Mouse (Mus musculus) retina, postnatal 7 days (tissue): Measurements from ENCODE around the gene Rora.

ENCODE experiments used
- DNase-seq: peaks from one replicate; pipeline ENCODE4 v3.0.0-alpha.2; 2012; ENCODE audit warnings: low read depth, low spot score

Rora gene

GRCm38 (mm10) chr9:68653211-68654038 is at the start of gene Rora:
TSS of gene Rora (plus strand) at chr9:68653786.
- peak; percentile 51 for DNase-seq

GRCm38 (mm10) chr9:68614006-68614405 is 39.6 kb upstream of the Rora start:
- no peak for DNase-seq

- DNase-seq = no peak
Measured at GRCm38 (mm10) chr9:68617116-68617515, 36.5 kb upstream of the Rora start.

- no peak for DNase-seq
Measured at GRCm38 (mm10) chr9:68620036-68620435, 33.5 kb upstream of the Rora start.

- no peak for DNase-seq
Measured at GRCm38 (mm10) chr9:68620441-68620840, 33.1 kb upstream of the Rora start.

- DNase-seq = no peak
Measured at GRCm38 (mm10) chr9:68624981-68625380, 28.6 kb upstream of the Rora start.

GRCm38 (mm10) chr9:68637301-68637700 is 16.3 kb upstream of the Rora start:
- DNase-seq = no peak

GRCm38 (mm10) chr9:68641123-68641522 is 12.5 kb upstream of the Rora start:
- no peak for DNase-seq

- no peak for DNase-seq
Measured at GRCm38 (mm10) chr9:68648061-68648460, 5.5 kb upstream of the Rora start.

- no peak for DNase-seq
Measured at GRCm38 (mm10) chr9:68654039-68654332, 400 bp downstream of the Rora start.

GRCm38 (mm10) chr9:68654333-68655017 is 889 bp downstream of the Rora start:
- DNase-seq = peak; percentile 21

- no peak for DNase-seq
Measured at GRCm38 (mm10) chr9:68655018-68656005, 1.7 kb downstream of the Rora start.

- DNase-seq = no peak
Measured at GRCm38 (mm10) chr9:68656076-68656795, 2.6 kb downstream of the Rora start.

- no peak for DNase-seq
Measured at GRCm38 (mm10) chr9:68656796-68657130, 3.2 kb downstream of the Rora start.

GRCm38 (mm10) chr9:68670731-68671130 is 17.1 kb downstream of the Rora start:
- DNase-seq = no peak

GRCm38 (mm10) chr9:68672459-68672858 is 18.9 kb downstream of the Rora start:
- DNase-seq = no peak

GRCm38 (mm10) chr9:68673221-68673620 is 19.6 kb downstream of the Rora start:
- DNase-seq = no peak

GRCm38 (mm10) chr9:68679871-68680374 is 26.3 kb downstream of the Rora start:
- DNase-seq = no peak

GRCm38 (mm10) chr9:68683938-68684337 is 30.4 kb downstream of the Rora start:
- DNase-seq = no peak

GRCm38 (mm10) chr9:68685562-68685961 is 32.0 kb downstream of the Rora start:
- no peak for DNase-seq

GRCm38 (mm10) chr9:68687251-68687874 is 33.8 kb downstream of the Rora start:
- DNase-seq = no peak
